Mouse (Mus musculus): ENCODE results near the gene B4galt2.

B4galt2 gene

GRCm38 (mm10) chr4:117846261-117846660 is 37.0 kb downstream of the B4galt2 start:
- in situ Hi-C loops (cut with MboI; ENCODE audit: low pct_unique_long_range_greater_than_20kb in 1 of 2, low sequenced_read_pairs in 2 of 2, unreplicated experiment in 1 of 2) = no loop called here

GRCm38 (mm10) chr4:117845316-117845715 is 38.0 kb downstream of the B4galt2 start:
- in situ Hi-C loops (cut with MboI; ENCODE audit: low pct_unique_long_range_greater_than_20kb in 1 of 2, low sequenced_read_pairs in 2 of 2, unreplicated experiment in 1 of 2) = no loop called here

GRCm38 (mm10) chr4:117844467-117844866 is 38.8 kb downstream of the B4galt2 start:
- in situ Hi-C loops (cut with MboI; ENCODE audit: low pct_unique_long_range_greater_than_20kb in 1 of 2, low sequenced_read_pairs in 2 of 2, unreplicated experiment in 1 of 2) = no loop called here

- in situ Hi-C loops (cut with MboI; ENCODE audit: low pct_unique_long_range_greater_than_20kb in 1 of 2, low sequenced_read_pairs in 2 of 2, unreplicated experiment in 1 of 2) = no loop called here
These were observed 40.2 kb downstream of the B4galt2 start for GRCm38 (mm10) chr4:117843101-117843500.

GRCm38 (mm10) chr4:117841566-117841965 is 41.7 kb downstream of the B4galt2 start:
- in situ Hi-C loops (cut with MboI; ENCODE audit: low pct_unique_long_range_greater_than_20kb in 1 of 2, low sequenced_read_pairs in 2 of 2, unreplicated experiment in 1 of 2) = no loop called here

- in situ Hi-C loops (cut with MboI; ENCODE audit: low pct_unique_long_range_greater_than_20kb in 1 of 2, low sequenced_read_pairs in 2 of 2, unreplicated experiment in 1 of 2) = no loop called here
These were observed 42.5 kb downstream of the B4galt2 start for GRCm38 (mm10) chr4:117840821-117841220.

GRCm38 (mm10) chr4:117839366-117839765 is 43.9 kb downstream of the B4galt2 start:
- in situ Hi-C loops (cut with MboI; ENCODE audit: low pct_unique_long_range_greater_than_20kb in 1 of 2, low sequenced_read_pairs in 2 of 2, unreplicated experiment in 1 of 2) = loop anchor here in 1 of 2 experiments (10.0 kb wide), 1 partner anchor 245 kb away; no protein-coding TSS in a partner anchor

- in situ Hi-C loops (cut with MboI; ENCODE audit: low pct_unique_long_range_greater_than_20kb in 1 of 2, low sequenced_read_pairs in 2 of 2, unreplicated experiment in 1 of 2) = loop anchor here in 1 of 2 experiments (10.0 kb wide), 1 partner anchor 248 kb away; no protein-coding TSS in a partner anchor
These were observed 46.0 kb downstream of the B4galt2 start for GRCm38 (mm10) chr4:117837271-117837670.

- in situ Hi-C loops (cut with MboI; ENCODE audit: low pct_unique_long_range_greater_than_20kb in 1 of 2, low sequenced_read_pairs in 2 of 2, unreplicated experiment in 1 of 2) = loop anchor here in 1 of 2 experiments (10.0 kb wide), 1 partner anchor 249 kb away; no protein-coding TSS in a partner anchor
These were observed 47.0 kb downstream of the B4galt2 start for GRCm38 (mm10) chr4:117836204-117836767.

- in situ Hi-C loops (cut with MboI; ENCODE audit: low pct_unique_long_range_greater_than_20kb in 1 of 2, low sequenced_read_pairs in 2 of 2, unreplicated experiment in 1 of 2) = loop anchor here in 1 of 2 experiments (10.0 kb wide), 1 partner anchor 249 kb away; no protein-coding TSS in a partner anchor
These were observed 47.7 kb downstream of the B4galt2 start for GRCm38 (mm10) chr4:117835531-117836111.

- in situ Hi-C loops (cut with MboI; ENCODE audit: low pct_unique_long_range_greater_than_20kb in 1 of 2, low sequenced_read_pairs in 2 of 2, unreplicated experiment in 1 of 2) = loop anchor here in 1 of 2 experiments (10.0 kb wide), 1 partner anchor 250 kb away; no protein-coding TSS in a partner anchor
These were observed 48.3 kb downstream of the B4galt2 start for GRCm38 (mm10) chr4:117834845-117835530.

GRCm38 (mm10) chr4:117834457-117834844 is 48.8 kb downstream of the B4galt2 start, which contains the start of gene Slc6a9:
Slc6a9 (plus strand) TSS chr4:117834506.
- in situ Hi-C loops (cut with MboI; ENCODE audit: low pct_unique_long_range_greater_than_20kb in 1 of 2, low sequenced_read_pairs in 2 of 2, unreplicated experiment in 1 of 2) = loop anchor here in 1 of 2 experiments (10.0 kb wide), 1 partner anchor 250 kb away; no protein-coding TSS in a partner anchor

GRCm38 (mm10) chr4:117831920-117832691 is 51.2 kb downstream of the B4galt2 start:
- in situ Hi-C loops (cut with MboI; ENCODE audit: low pct_unique_long_range_greater_than_20kb in 1 of 2, low sequenced_read_pairs in 2 of 2, unreplicated experiment in 1 of 2) = loop anchor here in 1 of 2 experiments (10.0 kb wide), 1 partner anchor 253 kb away; no protein-coding TSS in a partner anchor

GRCm38 (mm10) chr4:117831499-117831898 is 51.8 kb downstream of the B4galt2 start:
- in situ Hi-C loops (cut with MboI; ENCODE audit: low pct_unique_long_range_greater_than_20kb in 1 of 2, low sequenced_read_pairs in 2 of 2, unreplicated experiment in 1 of 2) = loop anchor here in 1 of 2 experiments (10.0 kb wide), 1 partner anchor 253 kb away; no protein-coding TSS in a partner anchor

- in situ Hi-C loops (cut with MboI; ENCODE audit: low pct_unique_long_range_greater_than_20kb in 1 of 2, low sequenced_read_pairs in 2 of 2, unreplicated experiment in 1 of 2) = loop anchor here in 1 of 2 experiments (10.0 kb wide), 1 partner anchor 254 kb away; no protein-coding TSS in a partner anchor
These were observed 52.5 kb downstream of the B4galt2 start for GRCm38 (mm10) chr4:117830801-117831200.

GRCm38 (mm10) chr4:117830124-117830551 is 53.1 kb downstream of the B4galt2 start:
- in situ Hi-C loops (cut with MboI; ENCODE audit: low pct_unique_long_range_greater_than_20kb in 1 of 2, low sequenced_read_pairs in 2 of 2, unreplicated experiment in 1 of 2) = loop anchor here in 1 of 2 experiments (10.0 kb wide), 1 partner anchor 255 kb away; no protein-coding TSS in a partner anchor

GRCm38 (mm10) chr4:117829260-117830123 is 53.8 kb downstream of the B4galt2 start:
- in situ Hi-C loops (cut with MboI; ENCODE audit: low pct_unique_long_range_greater_than_20kb in 1 of 2, low sequenced_read_pairs in 2 of 2, unreplicated experiment in 1 of 2) = loop anchor here in 1 of 2 experiments (10.0 kb wide), 1 partner anchor 255 kb away; no protein-coding TSS in a partner anchor

Measured in mouse embryonic stem cell (cell line).